Mouse (Mus musculus): Measurements from ENCODE around the gene Adra2c.

GRCm38 (mm10) chr5:35267486-35267885, 10.6 kb upstream of the Adra2c start:
- no peak for TF ChIP-seq CTCF (IDR thresholded peaks at IDR 0.05; ENCODE audit: borderline replicate concordance, extremely low read depth, insufficient read depth, insufficient read length)
- no peak for TF ChIP-seq POLR2A (IDR thresholded peaks at IDR 0.05; ENCODE audit: borderline replicate concordance, extremely low read depth, insufficient read depth, insufficient read length, poor library complexity, severe bottlenecking)

Measured in brain, embryonic 14.5 days (tissue).